Mouse (Mus musculus): Measurements from ENCODE around the gene Uhrf1.

DNA sequence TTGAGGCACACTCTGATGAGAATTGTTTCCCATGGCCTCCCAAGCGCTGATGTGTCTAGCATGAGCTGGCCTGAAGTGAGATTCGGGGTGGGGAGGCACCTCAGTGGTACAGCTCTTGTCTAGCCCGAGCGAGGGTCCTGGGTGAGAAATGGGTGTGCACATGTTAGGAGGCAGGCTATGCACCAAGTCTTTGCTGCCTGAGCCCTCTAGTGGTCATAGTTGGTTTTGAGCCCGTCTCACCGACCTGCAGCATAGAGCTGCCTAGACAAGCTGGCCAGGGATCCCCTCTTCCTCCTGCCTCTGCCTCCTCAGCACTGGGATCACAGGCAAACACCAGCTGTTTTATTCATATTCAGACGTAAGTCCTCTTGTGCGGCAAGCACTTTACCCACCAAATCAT lies 39.1 kb upstream of the Uhrf1 start:
- TF ChIP-seq USF1 (IDR thresholded peaks at IDR 0.05; ENCODE audit: low read depth) (no peak), MYOG (IDR thresholded peaks at IDR 0.05; ENCODE audit: control insufficient read depth in 1 of 3, insufficient read depth in 1 of 3, insufficient read length in 2 of 3, low read depth in 2 of 3) (no peak), POLR2A (IDR thresholded peaks at IDR 0.05; ENCODE audit: insufficient read length, low read depth) (no peak), TCF12 (IDR thresholded peaks at IDR 0.05; ENCODE audit: insufficient read depth, poor library complexity, severe bottlenecking) (no peak), MAX (IDR thresholded peaks at IDR 0.05; ENCODE audit: low read depth) (no peak), TCF3 (IDR thresholded peaks at IDR 0.05; ENCODE audit: insufficient read length, low read depth) (no peak), E2F4 (IDR thresholded peaks at IDR 0.05; ENCODE audit: insufficient read depth) (no peak), REST (IDR thresholded peaks at IDR 0.05; ENCODE audit: insufficient read depth, insufficient read length) (no peak)
